Mouse (Mus musculus) left cerebral cortex, postnatal 4 days (tissue): ENCODE measurements at regions not wholly inside any gene's neighbourhood (a gene's known extent, or its start where the extent isn't known, plus 50 kb on each side); places are given as distances from the start of the nearest gene placed in this dataset.

Source experiments
- DNase-seq: peaks from one replicate; pipeline ENCODE4 v3.0.0-alpha.2; 2022
- intact Hi-C: fragments of 180-260 bp; cut with DNase I; formaldehyde crosslinking; loops from one replicate; pipeline ENCODE4 v1.15.1; 2025

- peak; percentile 33 for DNase-seq
- intact Hi-C loops = no loop called here
Observed at GRCm38 (mm10) chr15:69413531-69414011, 2912.9 kb upstream of the Lrrc6 start.

DNA sequence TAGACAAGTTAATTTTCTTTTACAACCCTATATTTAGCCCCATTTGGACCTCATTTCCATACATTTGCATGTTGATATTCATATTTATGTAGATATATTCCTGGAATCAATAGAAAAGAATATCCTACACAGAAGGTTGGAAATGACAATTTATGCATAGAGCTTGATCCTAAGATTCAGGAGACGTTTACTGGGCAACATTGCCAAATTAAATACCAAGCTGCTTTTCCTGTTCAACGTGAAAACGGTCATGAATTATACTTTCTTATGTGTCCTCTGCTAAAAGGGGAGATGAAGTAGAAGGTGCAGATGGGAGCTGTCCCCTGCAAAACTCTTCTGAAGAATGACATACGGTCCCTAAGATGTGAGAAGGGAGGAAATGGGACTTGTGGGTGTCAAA lies 2888.9 kb upstream of the Lrrc6 start:
- no peak for DNase-seq
- intact Hi-C loops = no loop called here

GRCm38 (mm10) chr15:69387466-69387865 lies 2886.8 kb upstream of the Lrrc6 start:
- DNase-seq = peak; percentile 44
- intact Hi-C loops = no loop called here

DNA sequence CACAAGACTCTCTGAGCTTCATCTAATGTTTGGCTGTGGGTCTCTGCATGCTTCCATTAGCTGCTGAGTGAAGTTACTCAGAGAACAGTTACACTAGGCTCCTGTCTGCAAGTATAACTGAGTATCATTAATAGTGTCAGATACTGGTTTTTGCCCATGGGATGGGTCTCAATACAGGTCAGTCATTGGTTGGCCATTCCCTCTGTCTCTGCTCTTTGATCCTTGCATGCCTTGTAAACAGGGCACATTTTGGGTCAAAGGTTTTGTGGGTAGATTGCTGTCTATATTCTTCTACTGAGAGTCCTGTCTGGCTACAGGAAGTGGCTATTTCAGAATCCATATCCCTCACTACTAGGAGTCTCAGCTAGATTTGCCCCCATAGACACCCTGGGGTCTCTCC lies 2864.7 kb upstream of the Lrrc6 start:
- no peak for DNase-seq
- intact Hi-C loops = no loop called here

DNA sequence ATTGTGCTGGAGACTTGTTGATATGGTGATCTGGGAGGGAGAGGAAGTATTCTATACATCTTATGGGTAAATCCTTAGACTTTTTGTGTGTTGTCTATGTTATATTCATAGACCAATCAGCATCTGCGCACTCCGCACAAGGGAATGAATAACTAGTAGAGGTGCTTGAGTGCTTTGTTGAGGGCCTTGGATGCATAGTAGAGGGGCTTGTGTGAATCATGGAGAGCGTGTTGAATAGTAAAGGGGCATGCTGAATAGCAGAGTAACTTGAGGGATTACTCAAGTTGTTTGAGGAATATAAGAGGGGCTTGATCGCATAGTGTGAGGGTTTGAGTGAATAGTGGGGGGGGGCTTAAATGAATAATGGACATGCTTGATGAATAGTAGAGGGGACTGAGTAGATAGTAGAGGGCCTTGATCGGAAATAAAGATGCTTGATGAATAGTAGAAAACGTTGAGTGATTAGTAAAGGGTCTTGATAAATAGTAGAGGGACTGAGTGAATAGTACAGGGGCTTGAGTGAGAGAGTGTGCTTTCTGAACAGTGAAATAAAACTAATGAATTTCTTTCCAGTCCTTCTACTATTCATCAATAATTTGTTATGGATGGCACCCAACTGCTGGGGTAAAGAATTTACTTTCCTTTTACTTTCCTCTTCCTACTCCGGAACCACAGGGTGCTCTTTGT lies 2849.5 kb upstream of the Lrrc6 start:
- DNase-seq = no peak
- intact Hi-C loops = no loop called here

GRCm38 (mm10) chr15:69346065-69346464 lies 2845.4 kb upstream of the Lrrc6 start:
- intact Hi-C loops = no loop called here
- DNase-seq = no peak

- intact Hi-C loops = no loop called here
- peak; percentile 8 for DNase-seq
Observed at GRCm38 (mm10) chr15:69342759-69343158, 2842.0 kb upstream of the Lrrc6 start.

DNA sequence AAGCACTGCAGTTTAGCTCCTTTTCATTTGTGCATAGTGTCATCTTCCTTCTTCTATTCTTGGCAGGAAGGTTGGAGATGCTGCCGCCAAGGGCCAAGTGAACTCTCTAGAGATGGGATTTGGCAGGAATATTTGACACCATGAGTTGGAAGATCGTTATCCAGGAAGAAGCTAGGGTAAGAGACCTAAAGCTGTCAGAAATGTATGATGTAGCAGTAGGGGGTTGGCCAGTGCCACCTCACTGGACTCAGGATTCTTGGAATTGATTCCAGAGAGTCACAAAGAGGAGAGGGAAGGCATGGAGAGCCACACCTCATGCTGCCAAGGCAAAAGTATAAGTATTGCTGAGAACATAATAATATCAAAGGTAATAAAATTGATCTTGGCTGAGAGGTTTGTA lies 2835.8 kb upstream of the Lrrc6 start:
- intact Hi-C loops = no loop called here
- peak; percentile 25 for DNase-seq

DNA sequence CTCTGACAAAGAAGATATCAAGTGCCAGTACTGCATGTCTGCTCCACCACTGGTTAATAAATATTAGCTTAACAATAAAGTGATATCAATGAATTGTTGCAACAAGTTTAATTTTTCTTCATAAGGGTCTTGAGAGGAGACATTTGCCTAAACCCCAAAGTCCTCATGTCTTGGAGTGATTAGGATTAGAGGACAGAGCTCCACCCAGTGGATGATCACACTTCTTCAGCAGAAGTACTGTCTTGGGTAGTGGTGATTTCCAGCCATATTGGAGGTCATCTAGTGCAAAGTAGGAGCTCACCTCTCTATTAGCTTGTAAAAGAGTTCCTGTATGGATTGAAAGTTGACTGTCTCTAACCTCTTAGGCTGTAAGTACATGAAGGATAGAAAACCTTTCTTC lies 2825.8 kb upstream of the Lrrc6 start:
- intact Hi-C loops = no loop called here
- no peak for DNase-seq

- no peak for DNase-seq
- intact Hi-C loops = no loop called here
Observed at GRCm38 (mm10) chr15:69303100-69303499, 2802.4 kb upstream of the Lrrc6 start.

GRCm38 (mm10) chr15:69291273-69291672 lies 2790.6 kb upstream of the Lrrc6 start:
- intact Hi-C loops = no loop called here
- DNase-seq = no peak

DNA sequence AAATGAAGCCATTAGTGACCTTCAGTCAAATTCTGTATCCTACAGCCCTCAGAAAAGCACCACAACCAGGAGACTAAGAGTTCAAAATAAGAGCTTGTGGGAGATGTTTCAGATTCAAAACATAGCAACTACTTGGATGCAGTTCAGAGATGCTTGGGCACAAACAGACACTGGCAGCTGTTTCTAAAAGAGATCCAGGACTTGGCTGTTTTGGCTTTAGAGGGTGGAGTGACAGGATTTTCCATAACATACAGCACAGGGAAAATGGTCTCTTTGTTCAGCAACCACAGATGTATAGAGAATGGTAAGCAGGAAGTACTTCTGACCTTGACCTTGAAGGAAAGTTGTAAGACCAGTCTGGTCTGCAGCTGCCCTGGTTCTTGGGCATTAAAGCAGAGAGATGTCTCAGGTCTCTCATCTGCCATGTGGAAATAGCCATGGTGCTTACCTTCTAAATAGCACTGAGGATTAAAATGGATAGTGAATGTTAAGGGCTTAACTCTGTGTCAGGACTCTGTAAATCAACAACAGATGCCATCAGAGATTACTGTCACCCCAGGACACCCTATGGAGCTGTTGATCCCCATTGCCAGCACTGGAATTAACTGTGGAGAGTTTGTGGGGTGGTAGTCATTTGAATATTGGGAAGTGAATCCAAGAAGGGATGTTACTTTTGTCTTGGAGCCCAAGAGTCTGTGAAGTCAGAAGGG lies 2775.0 kb upstream of the Lrrc6 start:
- intact Hi-C loops = no loop called here
- no peak for DNase-seq

DNA sequence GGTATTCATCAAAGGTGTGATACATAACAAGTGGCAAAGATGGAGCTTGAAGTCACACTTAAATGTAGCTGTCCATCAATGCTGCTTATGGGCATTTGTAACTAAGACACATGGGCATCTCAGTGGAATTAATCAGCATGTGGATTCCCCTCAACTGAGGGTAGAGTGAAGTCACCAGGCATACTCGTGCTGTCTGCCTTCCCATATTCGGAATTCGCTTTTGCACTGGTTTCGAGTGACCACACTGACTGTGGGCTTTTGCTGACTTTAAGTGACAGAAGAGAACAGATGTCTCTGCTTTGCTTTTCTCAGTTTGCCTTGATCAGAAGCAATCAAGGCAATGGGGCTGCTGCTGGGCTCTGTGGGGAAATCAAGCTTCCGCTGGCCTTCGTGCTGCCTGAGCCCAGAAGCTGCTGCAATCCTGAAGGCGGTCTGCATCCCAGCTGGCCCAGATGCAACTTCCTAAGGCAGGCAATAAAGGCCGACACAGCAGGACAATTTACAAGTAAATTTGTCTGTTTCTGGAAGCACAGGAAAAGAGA lies 2773.6 kb upstream of the Lrrc6 start:
- DNase-seq = peak; percentile 7

GRCm38 (mm10) chr15:69273518-69273917 lies 2772.8 kb upstream of the Lrrc6 start:
- no peak for DNase-seq
- intact Hi-C loops = no loop called here

More for the DNA sequence above, 2773.6 kb upstream of the Lrrc6 start:
- intact Hi-C loops = no loop called here

GRCm38 (mm10) chr15:69261940-69262339 lies 2761.2 kb upstream of the Lrrc6 start:
- DNase-seq = no peak

GRCm38 (mm10) chr15:69257161-69257778 lies 2756.6 kb upstream of the Lrrc6 start:
- intact Hi-C loops = no loop called here
- DNase-seq = no peak

More at GRCm38 (mm10) chr15:69261940-69262339, 2761.2 kb upstream of the Lrrc6 start:
- intact Hi-C loops = no loop called here

- no peak for DNase-seq
- intact Hi-C loops = no loop called here
Observed at GRCm38 (mm10) chr15:69253698-69254097, 2753.0 kb upstream of the Lrrc6 start.

DNA sequence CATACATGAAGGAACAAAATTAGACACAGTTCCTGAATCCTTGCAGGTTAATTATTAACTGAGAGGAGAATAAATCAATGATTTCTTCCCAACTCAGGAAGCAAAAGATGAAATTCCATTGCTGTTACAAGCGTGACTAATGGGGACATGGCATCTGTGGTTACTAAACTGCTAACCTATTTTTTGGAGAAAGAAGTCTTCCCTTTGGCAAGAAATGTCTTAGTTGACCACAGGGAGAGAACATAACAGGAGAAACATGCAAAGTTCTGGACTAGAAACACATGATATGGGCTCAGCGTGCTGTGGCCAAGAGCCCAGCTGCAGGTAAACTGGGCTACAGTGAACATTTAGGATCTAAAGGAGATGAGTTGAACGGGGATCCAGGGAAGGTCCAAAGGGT lies 2751.4 kb upstream of the Lrrc6 start:
- no peak for DNase-seq
- intact Hi-C loops = no loop called here

DNA sequence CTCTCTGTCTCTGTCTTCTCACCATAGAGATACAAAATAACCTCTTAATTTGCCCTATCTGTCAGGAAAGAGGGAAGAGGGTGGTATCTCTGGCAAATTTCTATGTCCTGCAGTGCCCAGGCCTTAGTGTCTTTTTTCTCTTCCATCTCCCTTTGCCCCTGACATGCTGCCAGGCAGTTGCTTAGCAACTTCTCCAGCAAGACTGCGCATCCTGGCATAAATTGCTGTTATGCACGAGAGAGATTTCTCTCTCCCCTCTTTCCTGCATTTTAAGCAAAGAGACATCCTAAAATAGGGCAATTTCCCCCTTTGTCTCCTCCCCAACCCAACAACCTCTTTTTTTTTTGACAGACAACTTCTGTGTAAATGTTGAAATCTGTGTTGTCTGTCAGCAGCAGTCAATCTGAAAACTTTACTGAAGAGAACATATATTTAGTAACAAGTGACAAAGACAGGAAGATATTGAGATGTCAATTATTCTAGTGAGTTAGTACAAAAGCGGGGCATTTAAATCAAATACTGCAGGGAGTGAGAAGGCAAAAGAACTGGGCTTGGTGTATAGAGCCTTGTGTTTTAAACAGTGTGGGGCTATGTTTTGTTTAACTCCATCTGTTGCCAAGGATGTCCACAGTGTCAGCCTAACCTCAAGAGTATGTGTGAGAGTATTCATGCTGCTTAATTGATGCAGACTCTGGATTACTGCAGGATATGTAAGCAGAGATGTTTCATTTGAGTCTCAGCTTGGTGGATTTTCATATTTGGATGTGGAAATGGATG lies 2745.7 kb upstream of the Lrrc6 start:
- peak; percentile 84 for DNase-seq
- intact Hi-C loops = no loop called here

DNA sequence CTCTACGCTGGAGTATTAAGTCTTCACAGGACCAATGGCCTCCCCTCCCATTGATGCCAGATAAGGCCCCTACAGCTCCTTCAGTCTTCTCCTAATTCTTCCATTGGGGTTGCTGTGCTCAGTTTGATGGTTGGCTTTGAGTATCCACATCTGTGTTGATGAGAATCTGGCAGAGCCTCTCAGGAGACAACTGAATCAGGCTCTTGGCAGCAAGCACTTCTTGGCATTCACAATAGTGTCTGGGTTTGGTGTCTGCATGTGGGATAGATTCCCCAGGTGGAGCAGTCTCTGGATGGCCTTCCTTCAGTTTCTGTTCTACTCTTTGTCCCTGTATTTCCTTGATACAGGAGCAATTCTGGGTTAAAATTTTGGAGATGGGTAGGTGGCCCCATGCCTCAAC lies 2734.6 kb upstream of the Lrrc6 start:
- intact Hi-C loops = no loop called here
- DNase-seq = no peak
